Mouse (Mus musculus): ENCODE measurements at regions not wholly inside any gene's neighbourhood (a gene's known extent, or its start where the extent isn't known, plus 50 kb on each side); places are given as distances from the start of the nearest gene placed in this dataset.
"Not testable (repeated sequence)": the region's sequence is repeated elsewhere in the genome, so short reads cannot be mapped to it uniquely, and the experiment has no call there.

GRCm38 (mm10) chr10:37861001-37861400, 722.3 kb upstream of the Marcks start:
- no peak for ATAC-seq

DNA sequence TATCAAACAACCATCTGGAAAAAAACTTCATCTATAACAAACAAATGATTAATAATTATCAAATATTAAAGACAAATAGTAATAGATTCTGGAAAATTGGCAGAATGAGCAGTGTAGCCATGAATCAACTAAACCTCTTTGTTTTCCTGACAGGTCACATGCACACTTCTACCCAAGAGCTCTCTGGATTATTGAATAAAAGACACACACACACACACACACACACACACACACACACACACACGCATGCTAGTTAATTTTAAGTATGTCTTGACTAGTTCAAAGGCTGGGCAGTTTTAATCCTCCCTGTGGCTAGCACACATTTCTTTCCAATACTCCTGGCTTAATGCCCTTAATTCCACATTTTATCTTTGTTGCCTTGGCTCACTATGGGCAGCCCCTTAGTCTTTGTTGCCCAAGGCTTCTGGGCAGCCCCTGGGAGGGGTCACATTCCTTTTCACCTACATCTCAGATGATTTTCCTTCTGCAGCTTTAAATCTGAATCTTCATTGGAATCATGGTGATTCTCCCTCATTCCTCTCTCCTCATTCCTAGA, 710.6 kb upstream of the Marcks start:
- ATAC-seq: no peak

DNA sequence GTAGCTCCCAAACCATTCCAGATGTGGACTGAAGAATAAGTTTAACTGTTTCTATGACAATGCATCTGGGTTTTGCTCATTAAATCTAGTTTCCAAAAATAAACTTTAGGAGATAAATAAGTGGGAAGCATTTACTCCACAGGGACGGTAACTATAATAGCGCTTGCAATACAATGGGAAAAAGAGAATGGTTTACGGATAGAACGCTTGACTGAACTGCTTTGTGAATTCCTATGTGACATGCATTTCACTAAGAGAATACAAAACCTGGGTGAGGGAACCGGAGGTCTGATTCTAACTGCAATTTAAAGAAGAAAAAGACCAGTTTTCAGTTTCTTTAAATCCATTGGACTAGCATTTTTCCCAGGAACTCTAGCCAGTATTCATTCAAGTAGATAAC, 704.1 kb upstream of the Marcks start:
- no peak for ATAC-seq

GRCm38 (mm10) chr10:37841842-37842241, 703.1 kb upstream of the Marcks start:
- no peak for ATAC-seq

DNA sequence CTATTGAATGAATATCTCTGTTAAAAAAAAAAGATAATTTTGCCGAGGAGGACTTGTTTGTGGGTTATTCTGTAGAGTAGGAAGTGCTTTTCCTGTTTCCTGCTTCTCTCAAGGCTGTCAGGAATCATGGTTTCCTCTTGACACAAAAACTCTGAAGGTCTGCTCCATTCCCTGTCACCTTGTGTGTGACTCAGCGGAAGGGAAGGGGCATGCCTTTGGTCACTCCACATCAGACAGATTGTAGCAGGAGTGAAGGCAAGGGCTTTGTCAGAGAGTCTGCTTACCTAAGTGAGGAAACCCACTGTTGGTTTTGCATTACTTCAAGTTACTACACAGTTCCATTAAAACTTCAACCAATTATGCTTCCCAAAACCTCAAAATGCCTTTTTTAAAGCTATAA, 699.0 kb upstream of the Marcks start:
- no peak for ATAC-seq

GRCm38 (mm10) chr10:37813026-37813425, 674.3 kb upstream of the Marcks start:
- no peak for ATAC-seq

DNA sequence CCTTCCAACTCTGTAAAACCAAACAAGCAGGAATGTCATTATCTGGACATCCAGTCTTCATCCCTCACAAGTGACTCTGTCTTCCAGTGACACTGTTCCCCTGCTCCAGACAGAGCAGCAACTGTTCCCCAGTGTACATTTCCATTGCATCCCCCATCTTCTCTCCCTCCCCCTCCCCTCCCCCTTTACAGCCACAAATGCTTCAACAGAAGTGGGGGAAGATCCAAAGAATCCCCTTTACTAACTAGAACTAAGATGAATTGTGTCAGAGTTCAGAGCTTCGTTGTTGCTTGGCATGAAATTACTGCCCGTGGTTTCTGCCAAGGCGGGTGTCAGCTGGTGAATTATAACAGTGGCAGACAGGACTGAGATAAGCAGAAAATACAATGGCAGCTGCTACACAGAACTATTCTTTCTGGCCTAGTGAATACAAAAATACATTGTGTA, 673.7 kb upstream of the Marcks start:
- ATAC-seq: no peak

- ATAC-seq: no peak
These were observed 673.1 kb upstream of the Marcks start for GRCm38 (mm10) chr10:37811789-37812188.

DNA sequence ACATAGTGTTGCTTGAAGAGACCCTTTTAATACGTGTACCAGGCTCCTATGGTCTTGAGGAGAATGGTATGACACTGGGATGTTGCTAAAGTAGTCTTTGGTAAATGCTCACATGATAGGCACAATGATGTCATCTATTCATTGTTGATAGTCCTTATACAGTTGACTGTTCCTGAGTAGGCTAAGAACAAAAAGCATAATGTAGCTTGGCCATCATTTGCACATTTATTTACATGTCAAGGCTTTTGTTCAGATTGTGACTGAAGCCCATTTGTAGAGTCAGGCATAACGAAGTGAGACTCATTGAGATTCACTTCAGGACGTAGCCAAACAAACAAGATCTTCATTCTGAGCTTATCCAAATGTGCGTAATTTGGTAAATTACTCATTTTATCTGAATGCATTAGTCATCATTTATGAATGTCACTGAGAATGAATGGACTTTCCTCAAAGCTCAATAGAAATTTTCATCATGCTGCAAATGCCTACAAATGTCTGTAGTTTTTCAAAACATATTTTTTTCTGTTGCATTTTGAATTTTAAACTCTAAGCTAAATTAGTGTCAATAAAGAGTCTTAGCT, 664.6 kb upstream of the Marcks start:
- no peak for ATAC-seq

DNA sequence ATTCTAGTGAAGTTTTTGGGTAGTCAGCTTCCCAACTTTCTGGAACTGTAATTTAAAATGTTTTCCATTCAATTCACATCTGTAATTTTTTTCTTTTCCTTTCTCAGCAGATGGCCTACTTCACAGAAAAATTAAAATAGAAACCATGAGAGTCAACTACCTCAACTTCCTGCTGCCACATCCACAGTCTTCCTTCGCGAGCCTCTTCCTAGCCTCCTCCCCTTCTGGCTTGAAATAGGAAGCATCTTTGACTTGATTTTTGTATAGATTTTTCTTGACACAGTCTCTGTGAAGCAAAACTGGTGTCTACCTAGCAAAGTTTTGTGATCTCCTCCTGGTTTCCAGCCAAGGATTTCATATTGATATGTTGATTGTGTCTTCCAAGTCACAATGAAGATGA, 660.7 kb upstream of the Marcks start:
- ATAC-seq: no peak

- ATAC-seq: no peak
These were observed 659.6 kb upstream of the Marcks start for GRCm38 (mm10) chr10:37798285-37798684.

- ATAC-seq: no peak
These were observed 659.0 kb upstream of the Marcks start for GRCm38 (mm10) chr10:37797701-37798100.

DNA sequence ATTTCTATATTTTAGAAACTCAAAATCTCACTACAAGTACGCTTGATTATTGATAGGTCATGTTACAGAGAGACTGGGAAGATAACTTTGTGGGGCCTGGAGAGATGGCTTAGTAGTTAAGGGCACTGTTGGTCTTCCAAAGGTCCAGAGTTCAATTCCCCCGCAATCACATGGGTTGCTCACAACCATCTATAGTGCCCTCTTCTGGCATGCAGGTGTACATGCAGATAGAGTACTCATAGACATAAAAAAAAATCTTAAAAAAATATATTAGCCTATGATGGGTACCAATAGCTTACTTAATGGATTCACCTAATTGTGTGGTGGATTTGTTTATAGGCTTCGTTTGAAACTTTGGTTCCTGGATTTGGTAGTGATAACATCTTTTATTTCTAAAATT, 654.2 kb upstream of the Marcks start:
- ATAC-seq: peak; percentile 48

DNA sequence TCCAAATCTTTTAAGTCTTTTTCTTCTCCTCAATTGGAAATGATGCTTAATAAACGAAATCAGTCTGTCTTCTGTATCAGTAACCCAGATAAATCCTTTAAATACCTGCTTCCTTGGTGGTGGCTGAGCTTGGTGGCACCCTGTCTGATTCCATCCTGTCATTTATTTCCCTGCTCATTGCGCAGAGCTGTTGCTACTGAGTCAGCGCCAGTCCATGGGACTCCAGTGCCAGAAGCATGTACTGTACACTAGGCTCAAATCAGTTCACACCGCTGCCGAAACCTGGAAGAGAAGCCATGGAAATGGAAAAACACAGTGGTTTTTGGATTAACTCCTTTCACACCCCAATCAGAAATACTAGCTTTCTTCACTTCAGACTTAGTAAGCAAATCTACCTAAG, 649.3 kb upstream of the Marcks start:
- ATAC-seq: no peak

- ATAC-seq: no peak
These were observed 640.9 kb upstream of the Marcks start for GRCm38 (mm10) chr10:37779383-37780302.

DNA sequence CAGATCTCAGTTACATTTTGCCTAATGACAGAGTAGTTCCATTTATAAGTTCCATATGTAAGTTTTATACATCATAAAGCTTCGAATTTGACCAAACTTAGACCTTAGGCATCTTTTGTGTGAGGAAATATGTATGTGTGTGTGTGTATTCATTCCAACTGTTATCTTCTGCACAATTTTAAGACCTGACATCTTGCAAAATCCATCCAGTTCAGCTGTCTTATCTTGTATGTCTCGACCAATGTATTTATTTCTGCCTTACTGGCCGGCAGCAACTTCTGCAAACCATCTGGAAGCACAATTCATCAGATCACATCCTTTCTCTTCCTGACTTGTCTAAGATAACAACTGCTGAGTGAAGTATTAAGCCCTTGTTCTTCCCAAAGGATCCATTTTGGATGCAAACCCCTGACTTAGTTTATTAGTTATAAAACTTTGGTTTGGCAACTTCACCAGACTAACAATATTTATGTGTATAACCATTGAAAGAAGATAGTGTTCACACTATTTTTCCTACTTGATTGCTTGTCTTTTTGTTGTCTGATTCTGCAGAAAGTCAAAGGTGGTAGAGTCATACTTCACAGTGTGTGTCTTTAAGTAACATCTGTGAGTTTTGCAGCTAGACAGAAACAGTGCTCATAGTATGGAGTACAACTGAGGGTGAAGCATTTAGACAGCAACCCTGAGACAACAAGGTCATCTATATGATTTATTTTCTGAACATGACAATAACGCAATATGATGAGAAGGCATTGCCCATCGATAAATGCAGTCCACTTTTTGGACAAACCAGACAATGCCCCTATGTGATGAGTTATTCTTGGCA, 622.0 kb upstream of the Marcks start:
- no peak for ATAC-seq

DNA sequence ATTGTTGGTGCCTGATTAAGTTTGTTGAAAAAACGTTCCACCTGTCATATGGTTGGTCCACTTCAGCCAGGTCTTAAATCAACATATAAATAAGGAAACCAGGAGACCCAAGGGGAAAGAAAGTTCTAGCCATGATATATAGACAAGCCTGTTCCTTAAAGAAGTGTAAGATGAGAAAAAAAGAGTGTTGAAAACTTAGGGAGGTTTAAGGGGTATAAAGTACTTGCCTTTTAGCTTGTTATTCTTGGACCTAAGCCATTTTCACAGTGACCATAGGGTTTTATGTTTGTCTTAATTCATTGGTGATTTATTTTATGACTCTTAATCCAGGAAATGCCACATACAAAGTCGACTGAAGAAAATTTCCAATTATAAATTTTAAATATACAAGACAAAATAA, 602.9 kb upstream of the Marcks start:
- no peak for ATAC-seq

DNA sequence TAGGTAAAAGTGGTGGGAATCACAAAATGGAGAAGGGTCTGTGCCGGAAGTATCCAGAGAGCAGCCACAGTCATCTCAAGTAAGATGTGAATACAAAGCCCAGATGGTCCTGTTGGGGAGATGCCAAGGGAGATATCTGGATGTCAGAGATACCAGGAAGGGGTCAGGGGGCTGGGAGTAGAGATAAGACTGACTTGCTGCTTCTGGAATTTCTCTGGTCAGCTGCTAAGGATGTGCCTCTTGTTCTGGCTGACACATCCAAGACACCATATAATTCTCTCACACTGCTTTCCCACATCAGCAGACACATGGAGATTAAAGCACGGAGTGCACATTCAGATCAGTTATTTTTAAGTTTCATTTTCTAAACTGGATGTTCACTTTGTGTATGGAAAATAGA, 600.3 kb upstream of the Marcks start:
- no peak for ATAC-seq

- ATAC-seq: no peak
These were observed 586.9 kb upstream of the Marcks start for GRCm38 (mm10) chr10:37725609-37726008.

GRCm38 (mm10) chr10:37724994-37725393, 586.3 kb upstream of the Marcks start:
- ATAC-seq: not testable (repeated sequence)

DNA sequence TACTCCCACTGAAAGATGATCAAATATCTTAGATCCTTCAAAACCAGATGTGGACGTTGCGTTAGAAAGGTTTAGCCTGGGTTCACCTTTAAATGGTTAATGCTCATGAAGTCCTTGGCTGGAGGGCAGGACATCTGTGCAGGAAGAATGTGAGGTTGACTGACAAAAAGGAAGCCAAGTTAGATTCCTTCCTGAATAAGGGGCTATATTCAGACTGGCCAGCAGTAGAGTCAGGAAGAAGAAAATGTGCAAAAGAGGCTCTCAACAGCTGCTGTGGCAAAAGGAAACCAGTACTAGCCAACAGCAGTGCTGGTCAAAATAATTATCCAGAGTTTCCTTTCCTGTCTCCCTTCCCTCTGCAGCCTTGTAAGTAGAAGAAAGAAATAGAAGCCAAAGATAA, 582.0 kb upstream of the Marcks start:
- ATAC-seq: no peak

DNA sequence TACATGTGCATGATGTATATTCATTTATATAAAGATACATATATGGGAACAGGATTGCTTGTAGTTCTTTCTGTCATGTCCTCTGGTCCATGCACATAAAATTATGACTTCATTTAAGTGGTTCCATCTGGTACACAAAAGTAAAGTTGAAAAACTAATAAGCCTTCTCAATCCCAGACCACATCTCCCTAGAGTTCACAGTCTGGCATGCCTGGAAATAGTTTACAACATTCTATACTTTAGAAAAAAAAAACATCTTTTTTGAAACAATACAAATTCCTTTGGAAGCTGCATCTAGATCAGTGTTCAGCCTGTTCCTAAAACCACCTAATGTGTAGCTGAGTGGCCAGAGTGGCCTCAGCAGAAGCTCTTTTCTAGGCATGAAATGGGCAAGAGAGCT, 578.2 kb upstream of the Marcks start:
- ATAC-seq: no peak

DNA sequence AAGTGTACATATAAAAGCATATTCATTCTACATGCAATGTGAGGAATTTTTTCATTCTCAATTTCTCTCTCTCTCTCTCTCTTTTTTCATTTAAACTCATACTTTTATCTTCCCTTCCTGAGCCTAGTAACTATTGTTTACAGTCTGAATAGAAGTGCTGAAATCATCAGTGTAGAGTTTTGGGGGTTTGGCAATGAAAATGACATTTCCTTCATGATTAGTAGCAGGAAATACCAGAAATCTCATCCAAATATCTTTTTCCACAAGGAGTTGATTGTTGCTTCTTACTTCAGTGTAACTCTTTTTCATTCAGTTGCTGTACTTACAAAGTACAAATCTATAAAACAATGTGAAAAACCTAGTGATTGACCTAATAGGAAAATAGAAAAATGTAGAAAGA, 572.7 kb upstream of the Marcks start:
- no peak for ATAC-seq
